Comparison of ENCODE assay signal across 8 mouse cellular contexts in genomic region chr15:79688268-79688956, GRCm38 (mm10). TPM values are rescaled to one million over a fixed set of nuclear protein-coding genes. Genes with fewer than 3 reads are reported as not detected.
DNase-seq lines count a peak whose midpoint lies in the region; ATAC-seq and TF ChIP-seq lines count a peak whose summit lies in the region.

No protein-coding gene starts in this region.

- ATAC-seq in heart, embryonic 15.5 days (replicated peaks; ENCODE audit: insufficient number of reproducible peaks, insufficient read depth, low FRiP score, low read depth), result no peak
- ATAC-seq in forebrain, postnatal 0 days, result no peak

- peak overlapping the region; percentile 91 for H3K9ac ChIP-seq in heart, embryonic 15.5 days
- peak overlapping the region; percentile 74; the same call in 1 of the 2 replicates for H3K9ac ChIP-seq in ES-E14 (ENCODE audit: insufficient read depth, low read depth, low read length, poor library complexity, severe bottlenecking)
- peak overlapping the region; percentile 71 for H3K9ac ChIP-seq in forebrain, postnatal 0 days

- H3K27me3 ChIP-seq in heart, embryonic 15.5 days, result no peaks in the 10 kb centered on the region
- H3K27me3 ChIP-seq in forebrain, postnatal 0 days (ENCODE audit: insufficient read depth, low read length), result no peaks in the 10 kb centered on the region

- peaks cover 61% of the 10 kb centered on the region for H3K79me2 ChIP-seq in macrophage (ENCODE audit: inconsistent target)

- H3K27ac ChIP-seq in heart, embryonic 15.5 days, result peak overlapping the region; percentile 99
- H3K27ac ChIP-seq in ES-E14 (ENCODE audit: insufficient read depth, low read depth, low read length, poor library complexity, severe bottlenecking) (no peak overlapping the region), macrophage (peak overlapping the region; percentile 34)
- H3K27ac ChIP-seq in forebrain, postnatal 0 days (ENCODE audit: low read depth, low read length), result peak overlapping the region; percentile 79

- WGBS in heart, embryonic 15.5 days, result 5% methylated on average over 8 of the region's 8 CpGs
- WGBS in forebrain, postnatal 0 days, result 5% methylated on average over 8 of the region's 8 CpGs
- WGBS in macrophage (ENCODE audit: missing documents), result 9% methylated on average over 8 of the region's 8 CpGs

- no peak for DNase-seq in heart, adult 18-20 months
- DNase-seq in ES-E14 (ENCODE audit: low read depth, low spot score), result no peak
- DNase-seq in forebrain, postnatal 0 days, result no peak
- DNase-seq in retina, embryonic 14.5 days (ENCODE audit: low spot score), result no peak
- DNase-seq in ovary, postnatal 36 days (ENCODE audit: low spot score), result no peak
- DNase-seq in gastrocnemius, adult 18-20 months (ENCODE audit: low spot score), result no peak

- in situ Hi-C loops in ES-E14 (cut with MboI; ENCODE audit: low sequenced_read_pairs in 2 of 2, unreplicated experiment in 2 of 2), result no loop called here

- H3K4me3 ChIP-seq in heart, embryonic 15.5 days, result peak overlapping the region; percentile 83
- H3K4me3 ChIP-seq in ES-E14 (ENCODE audit: insufficient read depth in 1 of 2, low read depth in 1 of 2, low read length in 2 of 2, poor library complexity in 1 of 2, severe bottlenecking in 1 of 2) (peak overlapping the region; percentile 68 to 96), macrophage (ENCODE audit: inconsistent target) (peak overlapping the region; percentile 31)
- peak overlapping the region; percentile 71 for H3K4me3 ChIP-seq in forebrain, postnatal 0 days (ENCODE audit: low read depth, low read length)

- H3K4me1 ChIP-seq in heart, embryonic 15.5 days (replicated peaks), result peaks cover 56% of the 10 kb centered on the region
- peaks cover 2 to 12% of the 10 kb centered on the region in 2 experiments; a peak in 1 of 4 replicates for H3K4me1 ChIP-seq in ES-E14 (ENCODE audit: control insufficient read depth in 2 of 2, insufficient read depth in 2 of 2, low read length in 2 of 2, poor library complexity in 1 of 2)
- H3K4me1 ChIP-seq in forebrain, postnatal 0 days (ENCODE audit: insufficient read depth), result peaks cover 37% of the 10 kb centered on the region

- H3K36me3 ChIP-seq in heart, embryonic 15.5 days, result no peaks in the 10 kb centered on the region
- no peaks in the 10 kb centered on the region for H3K36me3 ChIP-seq in ES-E14 (ENCODE audit: control insufficient read depth, insufficient read depth, low read length, poor library complexity, severe bottlenecking)
- H3K36me3 ChIP-seq in forebrain, postnatal 0 days (ENCODE audit: insufficient read depth), result no peaks in the 10 kb centered on the region
- H3K36me3 ChIP-seq in macrophage (ENCODE audit: inconsistent target), result no peaks in the 10 kb centered on the region

- H3K9me3 ChIP-seq in heart, embryonic 15.5 days (replicated peaks), result no peaks in the 10 kb centered on the region
- no peaks in the 10 kb centered on the region for H3K9me3 ChIP-seq in ES-E14 (ENCODE audit: control insufficient read depth, insufficient read depth, low read depth, low read length)
- H3K9me3 ChIP-seq in forebrain, postnatal 0 days (ENCODE audit: low read length), result no peaks in the 10 kb centered on the region

- no peak for TF ChIP-seq CTCF in forebrain, postnatal 0 days (IDR thresholded peaks at IDR 0.05; ENCODE audit: low read depth)

- H3K4me2 ChIP-seq in heart, embryonic 15.5 days, result peak overlapping the region; percentile 73
- H3K4me2 ChIP-seq in forebrain, postnatal 0 days (ENCODE audit: low read depth), result peak overlapping the region; percentile 70

TF ChIP-seq in ES-E14, 5 proteins besides CTCF, POLR2A, EP300 and RAD21:
- TF ChIP-seq CHD2 (IDR thresholded peaks at IDR 0.05; ENCODE audit: low read depth, low read length), result no peak
- TF ChIP-seq MAFK (IDR thresholded peaks at IDR 0.05; ENCODE audit: insufficient read depth, low read depth, low read length), result no peak
- no peak for TF ChIP-seq ZNF384 (IDR thresholded peaks at IDR 0.05; ENCODE audit: low read depth, low read length)
- TF ChIP-seq HCFC1 (IDR thresholded peaks at IDR 0.05; ENCODE audit: borderline replicate concordance, insufficient read depth, low read length), result 0 out of 2 replicates have a peak, but pooled peaks have one; percentile 6
- no peak for TF ChIP-seq ZC3H11A (IDR thresholded peaks at IDR 0.05; ENCODE audit: borderline replicate concordance, low read depth, low read length)

RNA-seq across cellular contexts. Expression of gene Josd1, which starts 0.7 kb away (rescaled TPM):
- polyA plus RNA-seq in heart, embryonic 15.5 days (2015; fragmentation: Nextera tagmentation; extraction: Ambion mirVana), result 20.6 and 24.5 TPM in 2 replicates
- 10 to 100 TPM; 23.4 to 26.2 TPM for total RNA-seq in heart, adult 18-20 months (2021)
- 19.3 and 25.3 TPM in 2 replicates for total RNA-seq in ES-E14 (2012; rRNA removed)
- 49.2 and 54.1 TPM in 2 replicates for total RNA-seq in forebrain, postnatal 0 days (2014; rRNA removed)
- 18.6 and 20.2 TPM in 2 replicates for polyA plus RNA-seq in forebrain, postnatal 0 days (2015; fragmentation: Nextera tagmentation; extraction: Ambion mirVana)
- total RNA-seq in macrophage (2018; cell fraction: chromatin; rRNA removed), result 10 to 100 TPM in 1 of 26 experiments, 1 to 10 TPM in 25; 1.7 to 10.0 (median 4.2) TPM
- total RNA-seq in macrophage (2018; cell fraction: cytosol; rRNA removed), result 10 to 100 TPM; 12.9 to 25.9 (median 17.1) TPM
- 10 to 100 TPM in 16 of 26 experiments, 1 to 10 TPM in 10; 5.7 to 18.4 (median 10.6) TPM for total RNA-seq in macrophage (2018; cell fraction: nucleus; rRNA removed)
- 13.3 to 18.4 TPM (median 16.8 TPM) in 3 replicates for polyA plus RNA-seq in macrophage (2018)
- 10 to 100 TPM; 13.9 to 17.6 TPM for total RNA-seq in gastrocnemius, adult 18-20 months (2021)

RNA-seq across cellular contexts. Expression of gene Gtpbp1, which starts 2.2 kb away (rescaled TPM):
- 23.7 and 30.0 TPM in 2 replicates for polyA plus RNA-seq in heart, embryonic 15.5 days (2015; fragmentation: Nextera tagmentation; extraction: Ambion mirVana)
- total RNA-seq in heart, adult 18-20 months (2021), result 10 to 100 TPM; 26.0 to 28.8 TPM
- total RNA-seq in ES-E14 (2012; rRNA removed), result 45.3 and 48.1 TPM in 2 replicates
- total RNA-seq in forebrain, postnatal 0 days (2014; rRNA removed), result 74.2 and 78.1 TPM in 2 replicates
- polyA plus RNA-seq in forebrain, postnatal 0 days (2015; fragmentation: Nextera tagmentation; extraction: Ambion mirVana), result 43.4 and 47.6 TPM in 2 replicates
- total RNA-seq in macrophage (2018; cell fraction: chromatin; rRNA removed), result 10 to 100 TPM in 24 of 26 experiments, 1 to 10 TPM in 2; 8.8 to 74.7 (median 34.9) TPM
- total RNA-seq in macrophage (2018; cell fraction: cytosol; rRNA removed), result 10 to 100 TPM; 13.8 to 28.6 (median 20.0) TPM
- total RNA-seq in macrophage (2018; cell fraction: nucleus; rRNA removed), result 10 to 100 TPM; 11.7 to 42.6 (median 29.4) TPM
- polyA plus RNA-seq in macrophage (2018), result 18.0 to 29.2 TPM (median 22.4 TPM) in 3 replicates
- total RNA-seq in gastrocnemius, adult 18-20 months (2021), result 10 to 100 TPM; 25.2 to 28.1 TPM

RNA-seq across cellular contexts. Expression of gene Tomm22, which starts 17.8 kb away (rescaled TPM):
- polyA plus RNA-seq in heart, embryonic 15.5 days (2015; fragmentation: Nextera tagmentation; extraction: Ambion mirVana), result 218 and 234 TPM in 2 replicates
- total RNA-seq in heart, adult 18-20 months (2021), result 100 to 1,000 TPM; 112 to 126 TPM
- total RNA-seq in ES-E14 (2012; rRNA removed), result 103 and 182 TPM in 2 replicates
- total RNA-seq in forebrain, postnatal 0 days (2014; rRNA removed), result 132 and 167 TPM in 2 replicates
- polyA plus RNA-seq in forebrain, postnatal 0 days (2015; fragmentation: Nextera tagmentation; extraction: Ambion mirVana), result 248 and 266 TPM in 2 replicates
- 10 to 100 TPM in 20 of 26 experiments, 1 to 10 TPM in 6; 5.6 to 22.7 (median 14.4) TPM for total RNA-seq in macrophage (2018; cell fraction: chromatin; rRNA removed)
- 100 to 1,000 TPM in 1 of 26 experiments, 10 to 100 TPM in 25; 77.3 to 100 (median 86.7) TPM for total RNA-seq in macrophage (2018; cell fraction: cytosol; rRNA removed)
- total RNA-seq in macrophage (2018; cell fraction: nucleus; rRNA removed), result 10 to 100 TPM; 13.5 to 72.1 (median 38.9) TPM
- polyA plus RNA-seq in macrophage (2018), result 71.6 to 131 TPM (median 97.1 TPM) in 3 replicates
- total RNA-seq in gastrocnemius, adult 18-20 months (2021), result 10 to 100 TPM; 57.0 to 60.2 TPM

RNA-seq across cellular contexts. Expression of gene Cby1, which starts 29.4 kb away (rescaled TPM):
- polyA plus RNA-seq in heart, embryonic 15.5 days (2015; fragmentation: Nextera tagmentation; extraction: Ambion mirVana), result 51.0 and 52.5 TPM in 2 replicates
- total RNA-seq in heart, adult 18-20 months (2021), result 10 to 100 TPM; 18.7 to 23.6 TPM
- 21.9 and 29.5 TPM in 2 replicates for total RNA-seq in ES-E14 (2012; rRNA removed)
- 70.3 and 107 TPM in 2 replicates for total RNA-seq in forebrain, postnatal 0 days (2014; rRNA removed)
- polyA plus RNA-seq in forebrain, postnatal 0 days (2015; fragmentation: Nextera tagmentation; extraction: Ambion mirVana), result 117 and 119 TPM in 2 replicates
- 1 to 10 TPM in 18 of 26 experiments, not detected in 8; 1.1 to 4.9 (median 2.0) TPM for total RNA-seq in macrophage (2018; cell fraction: chromatin; rRNA removed)
- 10 to 100 TPM in 18 of 26 experiments, 1 to 10 TPM in 8; 6.7 to 17.0 (median 11.4) TPM for total RNA-seq in macrophage (2018; cell fraction: cytosol; rRNA removed)
- total RNA-seq in macrophage (2018; cell fraction: nucleus; rRNA removed), result 1 to 10 TPM in 24 of 26 experiments, under 1 TPM in 2; 0.75 to 5.7 (median 3.2) TPM
- 11.0 to 24.8 TPM (median 14.4 TPM) in 3 replicates for polyA plus RNA-seq in macrophage (2018)
- total RNA-seq in gastrocnemius, adult 18-20 months (2021), result 10 to 100 TPM; 13.4 to 15.2 TPM

RNA-seq across cellular contexts. Expression of gene Fam227a, which starts 29.7 kb away (rescaled TPM):
- polyA plus RNA-seq in heart, embryonic 15.5 days (2015; fragmentation: Nextera tagmentation; extraction: Ambion mirVana), result 0.39 and 0.81 TPM in 2 replicates
- total RNA-seq in heart, adult 18-20 months (2021), result under 1 TPM; 0.37 to 0.77 TPM
- 1.2 TPM in 2 replicates for total RNA-seq in ES-E14 (2012; rRNA removed)
- total RNA-seq in forebrain, postnatal 0 days (2014; rRNA removed), result 17.1 and 25.7 TPM in 2 replicates
- polyA plus RNA-seq in forebrain, postnatal 0 days (2015; fragmentation: Nextera tagmentation; extraction: Ambion mirVana), result 1.0 and 1.9 TPM in 2 replicates
- 10 to 100 TPM in 8 of 26 experiments, 1 to 10 TPM in 17, under 1 TPM in 1; 0.90 to 18.2 (median 6.5) TPM for total RNA-seq in macrophage (2018; cell fraction: chromatin; rRNA removed)
- total RNA-seq in macrophage (2018; cell fraction: cytosol; rRNA removed), result under 1 TPM in 24 of 26 experiments, not detected in 2; 0.04 to 0.82 (median 0.24) TPM
- 10 to 100 TPM in 2 of 26 experiments, 1 to 10 TPM in 19, under 1 TPM in 5; 0.29 to 11.5 (median 2.8) TPM for total RNA-seq in macrophage (2018; cell fraction: nucleus; rRNA removed)
- 0.34 to 1.0 TPM in 2 of 3 replicates, not detected in the other for polyA plus RNA-seq in macrophage (2018)
- under 1 TPM; 0.46 to 0.69 TPM for total RNA-seq in gastrocnemius, adult 18-20 months (2021)

Comparison
In these comparisons a context has a peak if more than half of its experiments do, and no peak if none do; other contexts are left out.
1. H3K4me3 ChIP-seq: peak in every context shown above with its lines; median percentile 83 in heart, embryonic 15.5 days; 82 in ES-E14; 71 in forebrain, postnatal 0 days; 31 in macrophage.